Mouse (Mus musculus): Measurements from ENCODE around the gene Ddx24.
"Not testable (repeated sequence)": the region's sequence is repeated elsewhere in the genome, so short reads cannot be mapped to it uniquely, and the experiment has no call there.

Ddx24 gene

DNA sequence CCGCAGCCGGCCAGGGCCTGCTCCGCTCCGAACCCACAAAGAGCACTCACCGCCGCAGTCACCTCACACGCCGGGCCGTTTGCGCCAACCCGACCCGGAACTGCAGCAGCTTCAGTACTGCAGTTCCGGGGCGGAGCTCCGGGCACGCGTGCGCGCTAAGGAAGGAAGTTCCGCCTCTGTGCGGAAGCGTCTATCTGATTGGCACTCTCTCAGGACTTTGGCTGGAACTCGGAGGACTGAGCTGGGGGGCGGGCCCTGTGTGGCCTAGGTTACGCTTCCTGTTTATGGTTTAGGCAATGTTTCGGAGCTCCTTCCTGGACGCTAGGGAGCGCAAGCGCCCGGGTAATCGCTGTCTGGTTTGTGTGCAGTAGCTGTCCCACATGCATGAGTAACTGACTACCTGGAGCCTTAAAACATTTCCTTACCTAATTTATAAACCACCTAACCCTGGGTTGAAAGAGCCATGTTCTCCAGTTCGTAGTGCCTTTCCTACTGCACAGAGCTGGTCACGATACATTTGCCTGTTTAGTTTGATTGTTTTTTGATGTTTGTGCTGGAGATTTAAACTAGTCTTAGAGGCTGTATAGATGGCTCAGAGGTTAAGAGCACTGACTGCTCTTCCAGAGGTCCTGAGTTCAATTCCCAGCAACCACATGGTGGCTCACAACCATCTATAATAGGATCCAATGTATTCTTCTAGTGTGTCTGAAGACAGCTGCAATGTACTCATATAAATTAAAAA, at the start of gene Ddx24:
Gene Ddx24, minus strand, starts transcription at position 102 of the 742 bp plus-strand sequence.
- in situ Hi-C loops (cut with MseI, MboI), result loop anchor here (5.0 kb wide), 1 partner anchor 66 kb away; no protein-coding TSS in a partner anchor

DNA sequence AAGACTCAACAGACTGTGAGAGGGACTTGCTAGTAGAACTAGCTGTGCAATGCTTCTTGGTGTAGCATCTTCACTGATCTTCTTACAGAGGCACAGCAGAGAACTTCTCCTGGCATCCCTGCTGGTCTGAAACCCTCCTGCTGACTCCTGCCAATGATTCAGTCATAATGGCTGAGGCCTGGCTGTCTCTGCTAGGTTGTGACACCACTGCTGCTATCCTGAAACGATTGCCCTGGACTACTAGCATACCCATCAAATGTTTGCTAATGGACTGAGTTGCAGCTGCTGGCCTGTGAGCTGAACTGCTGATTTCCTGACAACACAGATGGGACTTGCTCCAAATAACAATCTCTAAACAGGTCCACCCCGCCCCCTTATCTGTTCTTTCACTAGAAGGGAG, 48.9 kb upstream of the Ddx24 start:
- in situ Hi-C loops (cut with MseI, MboI), result no loop called here

GRCm38 (mm10) chr12:103457140-103457539, 31.5 kb upstream of the Ddx24 start, which contains the start of gene Ifi27l2b:
Gene Ifi27l2b, minus strand, starts transcription at chr12:103457223.
- in situ Hi-C loops (cut with MseI, MboI), result no loop called here

GRCm38 (mm10) chr12:103456727-103457126, 31.1 kb upstream of the Ddx24 start:
- in situ Hi-C loops (cut with MseI, MboI), result not testable (repeated sequence)

DNA sequence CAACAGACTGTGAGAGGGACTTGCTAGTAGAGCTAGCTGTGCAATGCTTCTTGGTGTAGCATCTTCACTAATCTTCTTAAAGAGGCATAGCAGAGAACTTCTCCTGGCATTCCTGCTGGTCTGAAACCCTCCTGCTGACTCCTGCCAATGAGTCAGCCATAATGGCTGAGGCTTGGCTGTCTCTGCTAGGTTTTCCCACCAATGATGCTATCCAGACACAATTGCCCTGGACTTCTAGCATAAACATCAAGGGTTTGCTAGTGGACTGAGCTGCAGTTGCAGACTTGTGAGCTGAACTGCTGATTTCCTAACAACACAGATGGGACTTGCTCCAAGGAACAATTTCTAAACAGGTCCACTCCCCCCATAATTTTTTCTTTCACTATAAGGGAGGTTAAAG, 27.7 kb upstream of the Ddx24 start:
- in situ Hi-C loops (cut with MseI, MboI), result no loop called here

DNA sequence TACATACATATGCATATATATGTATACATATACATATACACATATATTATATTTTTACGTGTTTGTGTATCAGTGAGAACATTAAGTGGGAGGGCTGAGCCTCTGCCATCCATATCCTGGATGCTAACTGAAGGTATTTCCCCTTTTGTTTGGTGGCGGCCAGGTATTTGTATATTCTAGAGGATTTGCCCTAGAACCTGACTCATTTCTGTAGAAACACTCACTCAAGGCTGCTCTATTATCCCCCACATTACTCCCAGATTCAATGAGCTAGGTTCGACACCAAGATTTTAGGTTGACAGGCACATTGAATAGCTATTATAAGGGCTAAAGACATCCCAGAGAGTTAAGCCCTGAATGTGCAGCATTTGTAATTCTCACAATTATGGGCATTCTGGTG, 19.4 kb upstream of the Ddx24 start:
- in situ Hi-C loops (cut with MseI, MboI), result loop anchor here in 1 of 2 experiments (5.0 kb wide), 1 partner anchor 37 kb away; no protein-coding TSS in a partner anchor

- in situ Hi-C loops (cut with MseI, MboI), result loop anchor here in 1 of 2 experiments (5.0 kb wide), 1 partner anchor 33 kb away; no protein-coding TSS in a partner anchor
Observed at GRCm38 (mm10) chr12:103444261-103444660, 18.6 kb upstream of the Ddx24 start.

- in situ Hi-C loops (cut with MseI, MboI), result loop anchor here in 1 of 2 experiments (5.0 kb wide), 1 partner anchor 34 kb away; no protein-coding TSS in a partner anchor
Observed at GRCm38 (mm10) chr12:103443524-103443923, 17.9 kb upstream of the Ddx24 start, which contains the start of gene Ifi27l2a. Gene Ifi27l2a, minus strand, starts transcription at chr12:103443680.

- in situ Hi-C loops (cut with MseI, MboI), result no loop called here
Observed at GRCm38 (mm10) chr12:103437601-103438000, 12.0 kb upstream of the Ddx24 start.

DNA sequence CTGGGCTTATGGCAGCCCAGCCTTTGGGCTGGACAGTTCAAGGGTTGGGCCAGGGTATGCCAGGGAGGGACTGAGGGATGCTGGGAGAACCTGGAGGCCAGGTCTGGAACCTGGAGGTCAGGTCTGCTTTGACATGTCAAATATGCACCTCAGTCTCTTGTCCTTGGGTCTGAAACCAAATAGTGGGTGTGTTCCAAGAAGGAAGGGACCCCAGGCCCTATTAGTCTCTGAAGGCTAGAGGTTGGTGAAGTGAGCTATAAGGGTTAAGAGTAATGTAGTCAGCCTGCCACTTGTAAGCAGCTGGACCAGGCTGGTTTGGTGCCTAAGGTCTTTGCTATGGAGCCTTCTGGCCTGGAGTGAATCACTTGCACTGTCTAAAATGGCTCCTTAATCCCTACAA, 9.2 kb upstream of the Ddx24 start:
- in situ Hi-C loops (cut with MseI, MboI), result no loop called here

- in situ Hi-C loops (cut with MseI, MboI), result no loop called here
Observed at GRCm38 (mm10) chr12:103433986-103434731, 8.5 kb upstream of the Ddx24 start, which contains the start of gene Ifi27. Gene Ifi27, plus strand, starts transcription at chr12:103434211.

DNA sequence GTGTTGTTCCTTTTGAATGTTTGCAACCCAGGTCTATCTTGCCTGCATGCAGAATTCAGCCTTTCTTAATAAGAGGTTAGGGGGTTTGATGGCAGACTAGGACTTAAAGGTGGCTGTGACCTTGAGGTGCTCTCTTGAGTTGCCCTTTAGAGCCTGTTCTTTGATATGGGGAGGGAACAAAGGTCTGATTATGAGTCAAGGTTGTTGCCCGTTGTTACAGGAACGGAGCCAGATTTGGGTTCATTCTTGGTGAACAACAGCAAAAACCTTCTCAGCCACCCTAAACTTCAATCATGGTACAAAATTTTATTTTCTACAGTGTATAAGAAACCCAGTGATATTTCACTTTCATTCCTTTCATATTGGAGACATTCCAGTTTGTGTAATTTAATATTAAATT, 7.8 kb upstream of the Ddx24 start:
- in situ Hi-C loops (cut with MseI, MboI), result no loop called here

- in situ Hi-C loops (cut with MseI, MboI), result loop anchor here (5.0 kb wide), 1 partner anchor 66 kb away; no protein-coding TSS in a partner anchor
Observed at GRCm38 (mm10) chr12:103426710-103427109, 1.1 kb upstream of the Ddx24 start.

GRCm38 (mm10) chr12:103425016-103425728, 458 bp downstream of the Ddx24 start:
- in situ Hi-C loops (cut with MseI, MboI), result loop anchor here (5.0 kb wide), 1 partner anchor 67 kb away; no protein-coding TSS in a partner anchor

DNA sequence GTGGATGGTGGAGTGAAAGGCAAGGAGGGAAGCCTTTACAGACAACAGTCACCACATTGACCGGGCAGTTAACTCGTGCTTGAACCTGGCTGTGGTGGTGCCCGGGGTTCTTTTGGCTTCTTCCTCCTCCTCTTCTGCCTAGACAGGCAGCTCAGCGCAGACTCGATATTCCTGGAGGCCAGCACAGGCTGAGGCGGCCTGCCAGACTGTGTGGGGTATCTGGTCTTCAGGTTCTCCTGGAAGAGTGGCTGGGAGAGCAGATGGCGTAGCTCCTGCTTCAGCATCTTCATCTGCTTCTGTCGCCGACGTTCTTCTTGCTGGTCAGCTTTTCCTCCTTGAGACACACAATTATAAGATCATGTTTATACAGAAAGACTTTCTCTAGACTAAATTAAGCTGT, 17.5 kb downstream of the Ddx24 start:
- in situ Hi-C loops (cut with MseI, MboI), result no loop called here

GRCm38 (mm10) chr12:103407720-103408119, 17.9 kb downstream of the Ddx24 start, which contains the start of gene 9330161L09Rik:
Gene 9330161L09Rik, minus strand, starts transcription at chr12:103407820.
- in situ Hi-C loops (cut with MseI, MboI), result no loop called here

GRCm38 (mm10) chr12:103404131-103404530, 21.5 kb downstream of the Ddx24 start:
- in situ Hi-C loops (cut with MseI, MboI), result no loop called here

GRCm38 (mm10) chr12:103396751-103397150, 28.9 kb downstream of the Ddx24 start:
- in situ Hi-C loops (cut with MseI, MboI), result no loop called here

DNA sequence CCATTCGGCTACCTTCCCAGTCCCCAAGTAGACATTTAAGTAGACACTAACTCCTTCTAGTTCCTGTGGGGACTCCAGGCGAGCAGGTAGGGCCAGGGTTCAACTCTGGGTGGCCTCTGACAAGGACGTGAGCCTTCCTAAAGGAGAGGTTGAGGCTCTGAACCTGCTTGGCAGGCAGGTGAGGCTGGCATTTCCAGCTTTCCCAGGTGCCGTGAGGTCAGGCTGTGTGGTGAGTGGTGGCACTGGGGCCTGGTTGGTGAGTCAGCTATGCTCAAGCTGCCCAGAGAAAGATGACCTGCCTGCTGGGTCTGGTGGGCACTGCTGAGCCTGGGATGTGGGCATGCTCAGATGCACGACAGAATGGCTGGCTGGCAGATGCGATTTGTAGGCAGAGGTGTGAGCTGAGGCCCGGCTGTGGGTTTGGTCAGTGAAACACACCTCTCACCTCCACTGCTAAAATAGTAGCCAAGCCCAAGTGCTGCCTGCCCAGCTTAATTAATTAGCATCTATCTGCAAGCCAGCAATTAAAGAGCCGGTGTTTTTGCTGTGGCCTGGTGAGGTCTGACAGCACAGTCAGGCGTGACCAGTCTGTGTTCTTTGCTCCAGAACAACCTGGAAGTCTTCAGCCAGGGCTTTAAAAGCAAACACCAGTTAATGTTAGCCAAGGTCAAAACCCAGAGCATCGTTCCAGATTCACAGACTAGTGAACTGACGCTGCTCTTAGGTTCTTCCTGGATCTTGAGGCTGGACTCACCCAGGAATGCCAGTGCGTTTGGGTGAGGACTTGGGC, 29.9 kb downstream of the Ddx24 start:
- in situ Hi-C loops (cut with MseI, MboI), result no loop called here

- in situ Hi-C loops (cut with MseI, MboI), result no loop called here
Observed at GRCm38 (mm10) chr12:103393528-103393927, 32.1 kb downstream of the Ddx24 start.

DNA sequence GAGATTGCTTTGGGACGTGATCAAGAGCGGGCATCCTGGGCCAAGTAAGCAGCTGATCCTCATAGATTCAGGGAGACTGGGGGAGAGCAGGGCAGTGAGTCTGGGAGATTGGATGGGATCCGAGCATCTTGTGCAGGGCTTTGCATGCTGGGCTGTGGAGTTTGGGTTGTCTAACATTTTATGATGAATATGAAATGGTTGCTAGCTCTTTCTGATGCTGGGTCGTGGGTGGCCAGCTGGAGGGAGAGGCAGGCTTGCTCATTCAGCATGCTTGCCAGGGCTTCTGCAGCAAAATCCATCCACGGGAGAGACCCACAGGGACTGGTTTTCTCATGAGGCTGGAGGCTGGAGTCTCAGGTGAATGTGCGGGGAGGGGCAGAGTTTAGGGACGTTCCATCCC, 34.5 kb downstream of the Ddx24 start:
- in situ Hi-C loops (cut with MseI, MboI), result no loop called here
